Mouse (Mus musculus) erythroblast, embryonic 14.5 days (primary cell): ENCODE data around the gene Abcc10.

Experiments
- GATA1 ChIP-seq: IDR thresholded peaks from 2 replicates; pipeline ENCODE4 v1.6.1; 2012; ENCODE audit warnings: low read length, inconsistent platforms, mixed read lengths
- TAL1 ChIP-seq: IDR thresholded peaks from 3 replicates; pipeline ENCODE4 v1.6.1; 2012; ENCODE audit warnings: low read length, inconsistent platforms, mixed read lengths

GRCm38 (mm10) chr17:46296601-46297000, 31.6 kb downstream of the Abcc10 start:
- TF ChIP-seq TAL1 (no peak), GATA1 (no peak)
